Mouse (Mus musculus) 3134 (cell line): ENCODE measurements around the gene Trpm7.
"Not testable (repeated sequence)": the region's sequence is repeated elsewhere in the genome, so short reads cannot be mapped to it uniquely, and the experiment has no call there.

Source experiments
- DNase-seq: peaks from one replicate; pipeline ENCODE4 v3.0.0-alpha.2; 2011; ENCODE audit warnings: low spot score; ENCODE audit not compliant: insufficient read length; ENCODE audit errors: extremely low read depth

Gene Trpm7

GRCm38 (mm10) chr2:126875871-126876796 lies at the start of gene Trpm7:
TSS of gene Trpm7 (minus strand) at chr2:126876230.
- DNase-seq: peak; percentile 98

GRCm38 (mm10) chr2:126920358-126921060 lies 44.5 kb upstream of the Trpm7 start:
- no peak for DNase-seq

- DNase-seq: no peak
Observed at GRCm38 (mm10) chr2:126916236-126916635, 40.2 kb upstream of the Trpm7 start.

DNA sequence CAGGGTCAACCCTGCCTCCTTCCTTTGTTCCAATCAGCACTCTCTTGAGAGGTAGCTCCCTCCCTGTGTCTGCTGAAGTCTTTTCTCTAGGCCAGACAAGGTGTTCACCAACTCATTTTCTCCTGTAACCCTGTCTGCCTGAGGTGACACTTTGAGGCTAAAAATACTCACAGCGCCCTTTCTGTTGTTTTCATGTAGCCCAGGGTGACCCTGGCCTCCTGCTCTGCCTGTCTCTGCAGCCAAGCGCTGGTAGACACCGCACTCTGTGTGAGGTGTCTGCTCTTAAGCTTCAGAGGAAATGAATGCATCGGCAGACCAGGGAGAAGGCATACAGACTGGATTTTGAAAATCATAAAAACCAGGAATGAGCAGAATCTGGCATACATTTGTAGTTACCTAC lies 38.1 kb upstream of the Trpm7 start:
- no peak for DNase-seq

DNA sequence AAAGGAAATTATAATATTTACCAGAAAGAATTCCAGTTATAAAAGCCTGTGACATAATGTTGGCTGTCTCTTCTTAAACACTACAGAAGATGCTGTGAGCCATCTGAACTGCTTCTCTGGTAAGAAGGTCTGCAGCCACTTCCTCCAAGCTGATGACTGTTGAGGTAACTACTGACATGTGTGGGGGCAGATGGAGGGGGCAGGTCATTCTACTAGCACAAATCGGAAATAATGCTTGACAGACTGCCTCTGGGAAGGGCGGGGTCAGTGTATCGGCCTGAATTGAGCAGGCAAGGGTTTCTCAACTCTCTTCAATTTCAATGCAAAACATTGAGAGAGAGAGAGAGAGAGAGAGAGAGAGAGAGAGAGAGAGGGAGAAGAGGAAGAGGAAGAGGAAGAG lies 28.1 kb upstream of the Trpm7 start:
- DNase-seq: no peak

- DNase-seq: no peak
Observed at GRCm38 (mm10) chr2:126897511-126897910, 21.5 kb upstream of the Trpm7 start.

GRCm38 (mm10) chr2:126896941-126897340 lies 20.9 kb upstream of the Trpm7 start:
- no peak for DNase-seq

GRCm38 (mm10) chr2:126894245-126894644 lies 18.2 kb upstream of the Trpm7 start:
- no peak for DNase-seq

DNA sequence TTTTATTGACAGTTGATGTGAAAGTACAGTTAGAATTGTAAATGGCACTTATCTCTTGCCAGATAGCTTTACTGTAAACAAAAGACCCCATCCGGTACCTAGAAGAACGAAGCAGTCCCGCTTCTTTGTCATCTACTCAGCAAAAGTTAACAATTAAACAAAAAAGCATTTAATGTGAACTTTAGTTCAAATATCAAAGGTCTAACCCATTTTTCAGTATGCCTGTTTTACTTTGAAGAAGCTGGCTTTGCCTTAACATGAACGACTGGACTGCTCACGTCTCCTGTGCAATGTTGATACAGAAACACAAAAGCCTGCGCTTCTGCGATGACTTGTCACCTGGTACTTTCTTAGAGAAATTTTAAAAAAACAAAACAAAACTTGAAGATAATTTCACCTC lies 16.3 kb upstream of the Trpm7 start:
- no peak for DNase-seq

DNA sequence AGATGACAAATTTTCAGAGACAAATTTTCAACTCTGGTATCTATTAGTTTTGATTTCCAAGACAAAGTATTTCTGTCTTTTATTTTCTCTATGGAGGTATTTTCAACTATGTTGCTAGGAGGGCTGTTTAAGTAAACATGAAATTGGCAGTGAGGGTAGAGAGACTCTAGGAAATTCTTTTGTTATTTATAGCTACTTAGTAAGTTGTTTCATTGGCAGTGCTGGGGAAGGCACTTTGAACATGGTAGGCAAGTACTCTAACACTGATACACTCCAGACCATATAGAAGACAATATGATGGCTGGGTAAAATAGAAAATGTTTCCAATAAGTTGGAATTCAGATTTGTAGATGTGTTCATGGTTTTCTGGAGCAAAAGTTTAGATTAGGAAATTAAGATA lies 15.7 kb upstream of the Trpm7 start:
- no peak for DNase-seq

DNA sequence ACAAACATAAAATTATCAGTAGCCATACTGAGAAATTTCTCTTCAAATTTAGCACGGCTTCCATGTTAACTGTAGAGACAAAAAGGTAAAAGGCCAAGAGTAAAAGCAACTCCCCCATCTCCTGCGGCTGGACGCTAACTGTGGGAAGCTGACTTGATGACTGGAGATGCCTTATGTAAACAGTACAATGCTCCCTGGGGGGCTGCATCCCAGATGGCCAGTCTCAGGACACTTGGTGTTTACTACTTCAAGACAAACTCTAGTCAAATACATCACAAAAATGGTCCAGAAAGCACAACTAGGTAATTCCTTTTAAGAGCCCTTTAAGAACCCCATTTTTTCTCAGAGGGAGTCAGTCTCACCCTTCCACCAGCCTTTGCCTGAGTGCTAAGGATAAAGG lies 11.1 kb upstream of the Trpm7 start:
- no peak for DNase-seq

- no peak for DNase-seq
Observed at GRCm38 (mm10) chr2:126885871-126886270, 9.8 kb upstream of the Trpm7 start.

DNA sequence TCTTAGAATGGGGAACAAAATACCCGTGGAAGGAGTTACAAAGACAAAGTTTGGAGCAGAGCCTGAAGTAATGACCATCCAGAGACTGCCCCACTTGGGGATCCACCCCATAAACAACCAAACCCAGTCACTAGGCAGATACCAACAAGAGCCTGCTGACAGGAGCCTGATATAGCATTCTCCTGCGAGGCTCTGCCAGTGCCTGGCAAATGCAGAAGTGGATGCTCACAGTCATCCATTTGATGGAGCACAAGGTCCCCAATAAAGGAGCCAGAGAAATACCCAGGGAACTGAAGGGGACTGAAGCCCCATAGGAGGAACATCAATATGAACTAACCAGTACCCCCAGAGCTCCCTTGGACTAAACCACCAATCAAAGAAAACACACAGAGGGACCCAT lies 6.7 kb upstream of the Trpm7 start:
- DNase-seq: not testable (repeated sequence)

GRCm38 (mm10) chr2:126877991-126878390 lies 2.0 kb upstream of the Trpm7 start:
- DNase-seq: no peak

GRCm38 (mm10) chr2:126875516-126875835 lies 554 bp downstream of the Trpm7 start:
- no peak for DNase-seq

GRCm38 (mm10) chr2:126874809-126875515 lies 1.1 kb downstream of the Trpm7 start:
- DNase-seq: peak; percentile 31

DNA sequence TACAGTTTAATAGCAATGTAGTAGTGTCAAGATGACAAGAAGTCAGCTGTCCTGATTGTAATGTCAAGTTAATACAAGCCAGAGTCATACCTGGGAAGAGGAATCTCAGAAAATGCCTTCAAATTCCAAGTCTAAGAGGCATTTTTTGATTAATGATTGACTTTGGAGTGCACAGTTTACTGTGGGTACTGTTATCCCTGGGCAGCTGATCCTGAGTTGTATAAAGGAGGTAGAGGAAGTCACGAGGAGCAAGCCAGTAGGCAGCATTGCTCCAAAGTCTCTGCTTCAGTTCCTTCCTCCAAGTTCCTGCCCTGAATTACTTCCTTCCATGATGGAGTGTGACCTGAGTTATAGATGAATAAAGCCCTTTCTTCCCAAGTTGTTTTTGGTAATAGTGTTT lies 9.7 kb downstream of the Trpm7 start:
- DNase-seq: no peak

DNA sequence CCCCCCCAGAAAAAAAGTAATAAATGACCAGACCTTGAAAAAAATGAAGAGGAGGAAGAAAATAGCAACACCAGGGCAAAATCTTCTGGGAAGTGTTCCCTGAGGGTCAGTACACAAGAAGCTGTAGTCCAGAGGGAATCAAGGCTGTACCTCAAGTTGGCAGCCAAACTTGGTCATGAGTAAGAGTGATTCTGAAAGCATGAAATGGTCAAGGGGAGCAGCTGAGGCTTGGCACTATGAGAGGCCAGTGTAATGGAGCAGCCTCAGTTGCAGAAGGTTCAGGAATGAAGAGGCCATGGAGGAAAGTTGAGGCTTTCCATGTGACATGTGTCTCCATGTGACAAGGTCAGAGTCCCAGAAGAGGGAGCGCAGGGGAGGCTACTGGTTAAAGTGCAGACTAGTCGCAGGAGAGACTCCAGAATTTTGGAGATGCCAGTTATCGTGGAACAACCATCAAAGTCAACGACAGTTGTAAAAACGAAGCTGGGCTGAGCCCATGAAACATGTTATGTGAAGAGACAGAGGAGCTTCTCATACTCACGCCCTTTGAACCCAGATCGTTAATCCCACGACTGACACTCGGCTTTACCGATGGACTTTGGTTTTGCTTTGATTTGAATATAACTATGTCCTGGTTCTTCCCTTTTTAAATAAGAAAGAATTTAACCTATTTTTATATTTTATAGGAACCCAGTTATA lies 10.4 kb downstream of the Trpm7 start:
- DNase-seq: no peak

- DNase-seq: no peak
Observed at GRCm38 (mm10) chr2:126865026-126865425, 11.0 kb downstream of the Trpm7 start.

- no peak for DNase-seq
Observed at GRCm38 (mm10) chr2:126844751-126845150, 31.3 kb downstream of the Trpm7 start.

- DNase-seq: no peak
Observed at GRCm38 (mm10) chr2:126838848-126839247, 37.2 kb downstream of the Trpm7 start.
